Mouse (Mus musculus): ENCODE results near the gene Lcn5.

- TF ChIP-seq MEF2A (IDR thresholded peaks at IDR 0.05; ENCODE audit: extremely low read depth, insufficient replicate concordance, low read depth, low read length, poor library complexity, severe bottlenecking) (no peak), CTCF (IDR thresholded peaks at IDR 0.05 in 2 of 3, conservative IDR thresholded peaks at IDR 0.05 in 1 of 3; ENCODE audit: control insufficient read depth in 1 of 3, insufficient read depth in 1 of 3, low read depth in 2 of 3, low read length in 3 of 3, poor library complexity in 1 of 3, severe bottlenecking in 1 of 3) (no peak), POLR2A (IDR thresholded peaks at IDR 0.05; ENCODE audit: control insufficient read depth in 1 of 2, insufficient read depth in 1 of 2, low read depth in 1 of 2, low read length in 2 of 2, poor library complexity in 1 of 2) (no peak)
Observed at GRCm38 (mm10) chr2:25608671-25609070, 49.1 kb upstream of the Lcn5 start.

All from MEL (cell line).